Mouse (Mus musculus) E14TG2a.4 (cell line): Measurements from ENCODE around the gene Pmp22.

Experiments used
- H3K27me3 ChIP-seq: 2 replicates; pipeline ENCODE4 v1.6.1; 2014; ENCODE audit warnings: low read length, control low read depth; ENCODE audit not compliant: insufficient read depth
- H3K36me3 ChIP-seq: 2 replicates; pipeline ENCODE4 v1.6.1; 2014; ENCODE audit warnings: low read length, control low read depth; ENCODE audit not compliant: insufficient read depth
- H3K4me1 ChIP-seq: replicated peaks from 2 replicates; pipeline ENCODE4 v1.6.1; 2014; ENCODE audit warnings: low read depth, low read length, control low read depth
- H3K4me3 ChIP-seq: replicated peaks from 2 replicates; pipeline ENCODE4 v1.5.1; 2014; ENCODE audit warnings: mild to moderate bottlenecking, low read length
- H3K9me3 ChIP-seq: 2 replicates; pipeline ENCODE4 v1.6.1; 2014; ENCODE audit warnings: low read length, control low read depth
- CTCF ChIP-seq: conservative IDR thresholded peaks from 2 replicates; pipeline ENCODE4 v1.5.1; 2014; ENCODE audit warnings: low read length
- NANOG ChIP-seq: IDR thresholded peaks from 2 replicates; pipeline ENCODE4 v1.6.1; 2014; ENCODE audit warnings: borderline replicate concordance, low read length, mixed read lengths
- POU5F1 ChIP-seq: IDR thresholded peaks from 2 replicates; pipeline ENCODE4 v1.6.1; 2014; ENCODE audit warnings: low read length, borderline replicate concordance

Gene Pmp22

GRCm38 (mm10) chr11:63168551-63169258, 39.9 kb downstream of the Pmp22 start:
- Histone ChIP-seq H3K4me1 (no peaks in the 10 kb centered on the region; the same call in 1 of the 2 replicates), H3K4me3 (no peak overlapping the region), H3K9me3 (no peaks in the 10 kb centered on the region), H3K36me3 (no peaks in the 10 kb centered on the region), H3K27me3 (no peaks in the 10 kb centered on the region)
- TF ChIP-seq NANOG = no peak
- TF ChIP-seq CTCF = peak; percentile 30; the same call in 1 of the 2 replicates
- no peak for TF ChIP-seq POU5F1

- H3K9me3 ChIP-seq = no peaks in the 10 kb centered on the region
- H3K4me3 ChIP-seq = no peak overlapping the region
- no peaks in the 10 kb centered on the region for H3K27me3 ChIP-seq
- peak; percentile 36 for TF ChIP-seq CTCF
- no peak for TF ChIP-seq NANOG
- H3K36me3 ChIP-seq = no peaks in the 10 kb centered on the region
- H3K4me1 ChIP-seq = no peaks in the 10 kb centered on the region
These were observed 43.2 kb downstream of the Pmp22 start for GRCm38 (mm10) chr11:63171977-63172376.

GRCm38 (mm10) chr11:63173604-63174003, 44.8 kb downstream of the Pmp22 start:
- H3K27me3 ChIP-seq = 0 out of 2 replicates have a peak, but pooled peaks cover 3% of the 10 kb centered on the region
- H3K9me3 ChIP-seq = no peaks in the 10 kb centered on the region
- TF ChIP-seq POU5F1 (no peak), CTCF (no peak), NANOG (no peak)
- H3K36me3 ChIP-seq = no peaks in the 10 kb centered on the region
- no peaks in the 10 kb centered on the region for H3K4me1 ChIP-seq
- no peak overlapping the region for H3K4me3 ChIP-seq

GRCm38 (mm10) chr11:63175302-63175701, 46.5 kb downstream of the Pmp22 start:
- peaks cover 9% of the 10 kb centered on the region for H3K4me1 ChIP-seq
- H3K4me3 ChIP-seq = no peak overlapping the region
- H3K36me3 ChIP-seq = no peaks in the 10 kb centered on the region
- TF ChIP-seq CTCF = peak; percentile 26
- no peak for TF ChIP-seq POU5F1
- no peak for TF ChIP-seq NANOG
- H3K27me3 ChIP-seq = 0 out of 2 replicates have a peak, but pooled peaks cover 3% of the 10 kb centered on the region
- H3K9me3 ChIP-seq = no peaks in the 10 kb centered on the region

GRCm38 (mm10) chr11:63176416-63176815, 47.6 kb downstream of the Pmp22 start:
- no peaks in the 10 kb centered on the region for H3K36me3 ChIP-seq
- 0 out of 2 replicates have a peak, but pooled peaks cover 3% of the 10 kb centered on the region for H3K27me3 ChIP-seq
- peaks cover 20% of the 10 kb centered on the region for H3K4me1 ChIP-seq
- H3K9me3 ChIP-seq = no peaks in the 10 kb centered on the region
- no peak overlapping the region for H3K4me3 ChIP-seq
- TF ChIP-seq NANOG (no peak), CTCF (no peak), POU5F1 (no peak)

- Histone ChIP-seq H3K36me3 (no peaks in the 10 kb centered on the region), H3K4me3 (no peak overlapping the region), H3K9me3 (no peaks in the 10 kb centered on the region), H3K27me3 (0 out of 2 replicates have a peak, but pooled peaks cover 3% of the 10 kb centered on the region), H3K4me1 (peaks cover 26% of the 10 kb centered on the region)
- peak; percentile 73 for TF ChIP-seq NANOG
- TF ChIP-seq CTCF = no peak
- no peak for TF ChIP-seq POU5F1
These were observed 51.7 kb downstream of the Pmp22 start for GRCm38 (mm10) chr11:63180262-63181101.

- Histone ChIP-seq H3K27me3 (no peaks in the 10 kb centered on the region), H3K4me3 (no peak overlapping the region)
These were observed 60.0 kb downstream of the Pmp22 start for GRCm38 (mm10) chr11:63188803-63189202.

GRCm38 (mm10) chr11:63198070-63198469, 69.3 kb downstream of the Pmp22 start:
- TF ChIP-seq NANOG = peak; percentile 53; the same call in 1 of the 2 replicates
- no peak for TF ChIP-seq POU5F1
- peaks cover 21% of the 10 kb centered on the region for H3K4me1 ChIP-seq
- peaks cover 31% of the 10 kb centered on the region for H3K9me3 ChIP-seq
- H3K27me3 ChIP-seq = no peaks in the 10 kb centered on the region
- no peak overlapping the region for H3K4me3 ChIP-seq
- no peaks in the 10 kb centered on the region for H3K36me3 ChIP-seq

More at GRCm38 (mm10) chr11:63188803-63189202, 60.0 kb downstream of the Pmp22 start:
- H3K36me3 ChIP-seq = no peaks in the 10 kb centered on the region
- no peaks in the 10 kb centered on the region for H3K4me1 ChIP-seq
- no peak for TF ChIP-seq POU5F1
- TF ChIP-seq NANOG = no peak
- no peak for TF ChIP-seq CTCF
- peaks cover 5% of the 10 kb centered on the region for H3K9me3 ChIP-seq
